Mouse (Mus musculus) retina, postnatal 7 days (tissue): ENCODE data around the gene Hdac1.
"Not testable (repeated sequence)": the region's sequence is repeated elsewhere in the genome, so short reads cannot be mapped to it uniquely, and the experiment has no call there.

Experiments used
- DNase-seq: peaks from one replicate; pipeline ENCODE4 v3.0.0-alpha.2; 2012; ENCODE audit warnings: low read depth, low spot score

Gene Hdac1

DNA sequence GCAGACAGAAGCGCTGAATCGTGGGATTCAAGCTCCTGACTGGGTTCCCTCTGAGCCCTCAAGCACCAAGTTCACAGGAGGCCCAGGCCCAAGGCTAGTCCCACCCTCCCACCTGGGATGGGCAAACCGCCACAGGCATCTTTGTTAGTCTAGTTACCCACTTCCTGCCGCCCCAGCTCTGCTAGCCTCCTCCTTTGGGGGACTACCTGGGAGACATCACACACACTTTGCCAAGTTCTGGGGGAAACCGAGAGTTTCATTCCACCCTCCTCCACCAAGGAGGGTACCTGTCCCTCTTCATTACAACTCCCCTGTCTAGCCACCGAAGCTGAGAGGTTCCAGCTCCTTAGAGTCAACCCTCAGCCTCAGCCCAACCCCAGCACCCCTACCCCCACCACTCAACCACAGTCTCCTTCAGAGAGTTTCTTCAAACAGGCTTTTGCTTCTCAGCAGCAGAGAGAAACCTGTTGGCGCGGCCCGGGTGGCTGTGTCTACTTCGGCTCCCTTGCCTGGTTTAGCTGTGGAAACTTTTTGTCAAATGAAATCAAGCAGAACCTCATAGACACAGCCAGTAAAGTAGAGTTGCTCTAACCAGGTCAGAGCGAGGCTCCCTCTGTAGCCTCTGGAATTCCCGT, 15.9 kb upstream of the Hdac1 start:
- no peak for DNase-seq

DNA sequence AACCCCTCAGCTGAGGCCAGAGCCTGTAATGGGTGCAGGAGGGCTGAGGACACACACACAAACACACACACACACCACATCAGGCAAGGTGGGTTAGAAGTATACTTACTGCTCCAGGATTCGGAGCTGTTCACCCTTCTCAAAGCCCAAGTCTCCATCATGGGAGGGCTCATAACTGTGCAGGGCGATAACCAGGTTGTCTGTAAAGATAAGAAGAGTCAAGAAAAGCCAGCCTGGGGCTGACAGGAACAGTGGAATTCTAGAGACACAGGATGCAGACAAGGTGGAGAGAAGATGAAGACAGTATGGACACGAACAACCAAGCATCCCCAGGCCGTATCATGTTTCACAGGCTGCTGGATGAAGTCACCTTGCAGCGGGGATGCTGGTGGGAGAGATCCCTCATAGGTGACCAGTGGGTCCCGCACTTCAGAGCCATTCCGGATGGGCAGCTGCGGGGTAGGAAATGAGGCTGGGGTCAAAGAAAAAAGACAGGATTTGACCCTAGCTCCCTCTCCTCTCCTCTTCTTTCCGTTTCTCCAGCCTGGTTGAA, 14.8 kb upstream of the Hdac1 start:
- no peak for DNase-seq

DNA sequence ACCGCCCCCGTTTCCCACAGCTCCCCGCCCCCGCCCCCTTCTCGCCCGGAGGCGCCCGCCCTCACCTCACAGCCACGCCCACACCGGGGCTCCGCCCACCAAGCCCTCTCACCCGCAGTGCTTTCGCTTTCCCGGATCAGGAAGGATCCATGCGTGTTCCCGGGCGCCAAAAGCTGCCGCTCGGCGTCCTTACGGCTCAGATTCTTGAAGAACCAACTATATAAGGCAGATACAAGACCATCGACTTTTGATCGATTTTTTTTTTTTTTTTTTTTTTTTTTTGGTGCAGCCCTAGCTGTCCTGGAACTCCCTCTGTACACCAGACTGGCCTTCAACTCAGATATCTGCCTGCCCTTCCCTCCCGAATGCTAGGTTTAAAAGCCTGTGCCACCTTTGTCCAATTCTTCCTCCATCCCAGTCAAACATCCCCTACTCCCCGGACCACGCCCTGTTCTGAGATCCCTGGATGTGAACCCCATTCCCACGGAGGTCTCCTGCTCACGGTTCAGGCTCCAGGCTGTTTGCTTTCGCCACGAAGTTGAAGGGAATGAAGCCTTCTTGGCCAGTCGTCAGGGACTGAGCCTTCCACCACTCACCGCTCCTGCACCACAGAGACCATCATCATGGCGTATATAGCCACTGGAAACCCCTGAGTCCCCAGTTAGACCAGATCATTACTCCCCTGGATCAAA, 14.2 kb upstream of the Hdac1 start:
- DNase-seq: peak; percentile 76

DNA sequence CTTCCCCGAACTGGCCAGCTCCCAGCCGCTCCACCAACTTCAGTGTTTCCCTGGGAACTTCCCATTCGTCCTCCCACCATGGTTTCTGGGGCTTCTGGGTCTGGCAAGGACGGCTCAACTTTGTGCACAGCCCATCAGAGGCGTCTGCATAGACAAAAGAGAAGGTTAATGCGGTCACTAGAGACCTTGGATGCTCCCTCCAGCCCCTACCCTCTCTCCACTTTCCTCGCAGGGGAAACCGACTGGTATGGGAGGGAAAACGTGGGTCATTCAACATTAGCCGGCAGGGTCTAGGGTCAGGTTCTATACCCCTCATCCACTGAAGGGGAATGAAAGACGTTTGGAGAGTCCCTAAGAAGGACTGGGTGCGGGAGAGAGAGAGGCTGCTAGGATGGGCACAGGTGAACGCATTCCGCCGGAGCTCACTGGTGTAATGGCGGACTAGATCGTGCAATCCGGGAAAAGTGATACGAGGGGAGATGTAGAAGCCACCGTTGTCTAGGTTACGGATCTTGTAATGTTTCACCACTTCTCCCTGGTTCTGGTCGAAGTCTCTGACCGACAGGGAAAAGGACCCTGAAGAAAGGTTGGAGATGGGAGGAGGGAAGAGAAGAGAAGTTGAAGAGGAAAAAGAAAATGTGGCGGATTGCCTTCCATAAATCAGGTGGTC, 13.5 kb upstream of the Hdac1 start:
- no peak for DNase-seq

DNA sequence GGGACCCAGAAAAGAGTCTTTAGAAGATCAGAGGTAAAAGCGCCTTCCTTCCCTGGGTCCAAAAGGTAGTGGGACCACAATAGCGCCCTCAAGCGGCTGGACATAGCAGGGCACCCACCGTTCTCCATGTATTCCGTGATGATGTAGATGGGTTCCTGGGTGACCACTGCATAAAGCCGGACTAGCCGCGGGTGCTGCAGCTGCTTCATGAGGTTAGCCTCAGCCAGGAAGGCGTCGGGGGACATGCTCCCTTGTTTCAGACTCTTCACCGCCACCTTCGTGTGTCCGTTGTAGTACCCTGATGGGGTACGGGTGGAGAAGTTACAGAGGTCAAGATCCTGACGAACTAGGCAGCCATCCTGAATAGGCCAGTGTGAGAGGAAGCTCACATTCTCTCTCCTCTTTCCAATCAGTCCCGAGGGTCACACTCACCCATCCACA, 12.9 kb upstream of the Hdac1 start:
- no peak for DNase-seq

DNA sequence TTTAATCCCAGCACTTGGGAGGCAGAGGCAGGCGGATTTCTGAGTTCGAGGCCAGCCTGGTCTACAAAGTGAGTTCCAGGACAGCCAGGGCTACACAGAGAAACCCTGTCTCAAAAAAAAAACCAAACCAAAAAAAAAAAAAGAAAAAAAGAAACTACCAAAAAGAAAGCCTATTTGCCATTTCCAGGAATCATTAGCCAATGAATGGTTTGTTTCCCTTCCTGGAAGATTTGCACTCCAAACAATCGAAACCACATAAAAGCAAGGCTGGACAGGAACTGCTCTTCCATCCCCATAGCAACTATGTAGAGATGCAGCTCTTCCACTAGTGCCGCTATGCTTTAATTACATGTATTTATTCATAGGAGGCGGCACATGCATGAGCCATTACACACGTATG, 12.0 kb upstream of the Hdac1 start:
- DNase-seq: not testable (repeated sequence)

DNA sequence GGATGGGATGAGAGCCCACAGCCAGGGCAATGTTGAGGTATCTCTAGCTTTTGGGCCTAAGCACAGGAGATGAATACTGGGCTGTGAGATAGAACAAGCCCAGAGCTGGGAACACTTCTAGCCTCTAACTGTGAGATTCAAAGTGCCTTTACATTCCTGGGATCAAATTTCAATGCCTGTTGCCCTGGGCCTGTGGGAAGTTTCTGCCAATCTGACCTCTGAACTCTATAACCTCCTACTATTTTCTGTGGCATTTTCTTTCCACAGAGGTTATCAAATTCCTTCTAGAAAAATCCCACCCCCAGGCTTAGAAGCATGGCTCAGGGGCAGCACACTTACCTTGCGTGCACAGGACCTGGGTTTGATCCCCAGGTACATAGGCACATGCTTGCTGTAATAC, 7.8 kb upstream of the Hdac1 start:
- DNase-seq: no peak

DNA sequence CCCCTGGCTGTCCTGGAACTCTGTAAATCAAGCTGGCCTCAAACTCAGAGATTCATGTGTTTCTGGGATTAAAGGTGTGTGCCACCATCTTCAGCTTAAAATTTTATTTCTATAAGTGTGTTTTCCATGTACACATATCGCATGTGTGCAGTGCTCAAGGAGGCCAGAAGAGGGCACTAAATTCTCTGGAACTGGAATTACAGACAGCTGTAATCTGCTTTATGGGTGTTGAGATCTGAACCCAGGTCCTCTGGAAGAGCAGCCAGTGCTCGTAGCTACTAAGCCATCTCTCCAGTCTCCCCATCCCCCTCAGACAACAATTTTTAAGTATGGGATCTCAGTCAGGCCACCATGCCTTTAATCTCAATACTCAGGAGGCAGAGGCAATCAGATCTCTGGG, 6.8 kb upstream of the Hdac1 start:
- DNase-seq: no peak

DNA sequence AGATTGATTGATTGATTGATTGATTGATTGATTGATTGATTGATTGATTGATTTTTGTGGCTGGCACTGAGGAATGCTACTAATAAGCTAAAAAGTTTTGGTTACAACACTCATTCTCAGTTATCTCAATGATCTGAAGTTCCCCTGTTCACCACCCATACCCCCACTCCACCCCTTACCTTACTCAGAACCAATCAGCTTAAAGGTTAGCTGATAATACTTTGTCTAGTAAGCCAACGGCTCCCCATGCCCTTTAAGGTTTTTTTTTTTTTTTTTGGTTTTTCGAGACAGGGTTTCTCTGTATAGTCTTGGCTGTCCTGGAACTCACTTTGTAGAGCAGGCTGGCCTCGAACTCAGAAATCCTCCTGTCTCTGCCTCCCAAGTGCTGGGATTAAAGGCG, 5.1 kb upstream of the Hdac1 start:
- DNase-seq: not testable (repeated sequence)

DNA sequence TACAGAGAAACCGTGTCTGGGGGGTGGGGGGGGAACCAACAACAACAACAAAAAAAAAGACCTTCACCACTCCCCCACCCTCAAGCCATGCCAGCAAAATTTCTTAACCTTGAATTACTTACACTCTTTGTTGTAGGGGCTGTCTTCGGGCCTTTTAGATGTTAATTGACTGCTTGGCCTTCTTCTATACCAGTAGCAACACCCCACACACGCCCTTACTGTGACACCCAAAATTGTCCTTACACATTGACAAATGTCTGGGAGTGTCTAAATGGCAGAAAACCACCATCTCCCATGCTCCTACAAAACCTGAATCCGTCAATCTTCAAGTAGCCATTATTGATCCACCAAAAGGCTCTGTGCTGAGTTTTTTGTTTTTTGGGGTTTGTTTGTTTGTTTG, 1.6 kb upstream of the Hdac1 start:
- DNase-seq: no peak

DNA sequence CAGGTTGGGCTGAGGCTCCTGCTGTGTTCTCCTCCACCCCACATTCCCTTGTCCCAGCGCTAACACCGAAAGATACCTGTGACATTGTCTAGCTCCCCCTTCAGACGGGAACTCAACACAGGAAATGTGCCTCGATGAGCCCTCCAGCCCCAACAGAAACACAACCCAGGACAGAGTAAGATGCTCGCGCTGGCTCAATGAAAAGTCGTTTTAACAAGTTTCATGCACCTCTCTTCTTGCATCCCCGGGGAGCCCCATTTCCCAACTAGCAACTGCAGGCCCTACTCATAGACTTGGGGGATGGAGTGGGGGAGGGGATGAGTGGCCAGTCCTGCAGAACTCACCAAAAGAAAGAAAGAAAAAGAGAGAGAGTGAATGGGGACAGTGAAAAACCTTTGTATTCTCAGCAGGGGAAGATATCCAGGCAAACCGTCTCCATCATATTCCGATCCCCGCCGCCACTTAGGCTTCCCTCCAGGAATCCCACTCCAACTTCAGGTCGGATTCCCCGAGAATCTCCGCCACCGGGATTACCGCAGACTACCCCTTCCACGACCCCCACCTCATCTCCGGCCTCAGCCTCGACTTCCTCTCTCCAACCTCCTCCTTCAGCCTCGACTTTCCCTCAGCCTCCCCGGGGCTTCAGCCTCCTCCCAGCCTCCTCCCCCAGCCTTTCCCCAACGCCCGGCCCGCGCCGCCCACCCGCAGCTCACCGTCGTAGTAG, 483 bp downstream of the Hdac1 start:
- DNase-seq: no peak

DNA sequence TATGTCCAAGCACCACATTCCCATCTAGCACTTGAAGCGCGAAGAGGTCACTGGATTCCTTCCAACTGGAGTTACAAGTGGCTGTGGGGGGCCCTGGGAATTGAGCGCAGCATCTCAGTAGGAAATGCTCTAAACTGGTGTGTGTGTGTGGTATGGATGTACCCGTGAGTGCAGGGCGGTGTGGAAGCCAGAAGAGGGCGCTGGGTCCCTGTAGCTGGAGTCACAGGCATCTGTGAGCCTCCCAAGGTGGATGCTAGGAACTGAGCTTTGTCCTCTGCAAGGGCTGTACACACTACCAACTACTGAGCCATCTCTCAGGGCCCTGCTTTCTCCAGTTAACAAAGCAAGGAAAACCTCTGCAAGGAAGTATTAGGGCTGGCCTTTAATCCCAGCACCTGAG, 2.5 kb downstream of the Hdac1 start:
- DNase-seq: no peak

DNA sequence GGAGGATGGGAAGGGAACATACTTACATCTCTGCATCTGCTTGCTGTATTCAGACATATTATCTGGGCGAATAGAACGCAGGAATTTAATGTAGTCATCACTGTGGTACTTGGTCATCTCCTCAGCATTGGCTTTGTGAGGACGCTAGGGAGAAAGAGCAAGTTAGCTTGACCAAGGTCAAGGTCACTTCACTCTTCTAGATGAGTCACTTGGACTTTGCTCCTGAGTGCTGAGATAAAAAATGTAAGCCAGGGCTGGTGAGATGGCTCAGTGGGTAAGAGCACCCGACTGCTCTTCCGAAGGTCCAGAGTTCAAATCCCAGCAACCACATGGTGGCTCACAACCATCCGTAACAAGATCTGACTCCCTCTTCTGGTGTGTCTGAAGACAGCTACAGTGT, 13.6 kb downstream of the Hdac1 start:
- not testable (repeated sequence) for DNase-seq

DNA sequence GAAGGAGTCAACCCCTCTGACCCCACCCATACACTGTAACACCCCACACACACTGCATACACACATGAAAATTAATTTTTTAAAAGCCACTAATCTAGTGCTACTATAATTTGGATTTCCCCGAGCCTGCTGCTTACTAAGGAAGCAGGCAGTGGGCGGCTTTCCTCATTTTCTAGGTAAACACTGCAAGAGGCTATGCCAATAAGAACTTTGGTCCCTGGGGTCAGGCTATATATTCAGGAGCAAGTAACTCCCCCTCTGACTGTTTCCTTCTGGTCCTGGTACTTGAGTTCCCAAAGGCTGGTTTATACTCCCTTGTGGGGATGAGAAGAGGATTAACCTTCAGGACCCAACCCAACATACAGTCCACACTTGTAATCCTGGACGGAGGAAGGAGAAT, 16.6 kb downstream of the Hdac1 start:
- DNase-seq: no peak

DNA sequence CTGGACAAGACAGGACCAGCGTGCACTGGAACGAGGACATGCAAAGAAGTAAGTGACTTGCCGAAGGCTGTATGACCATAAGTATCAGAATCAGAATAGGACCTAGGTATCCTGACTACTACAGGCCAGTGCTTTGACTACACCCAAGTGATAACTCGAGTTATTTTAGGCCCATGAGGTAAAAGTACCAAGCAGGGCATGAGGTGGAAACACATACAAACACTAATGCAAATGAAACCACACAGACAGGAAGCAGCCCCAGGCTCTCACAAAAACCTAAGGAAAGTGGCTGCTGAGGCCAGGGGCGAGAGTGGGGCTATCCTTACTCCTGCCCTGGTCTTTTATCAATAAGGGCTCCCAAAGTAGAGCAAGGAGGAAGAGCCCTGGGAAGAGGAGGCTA, 17.2 kb downstream of the Hdac1 start:
- no peak for DNase-seq

DNA sequence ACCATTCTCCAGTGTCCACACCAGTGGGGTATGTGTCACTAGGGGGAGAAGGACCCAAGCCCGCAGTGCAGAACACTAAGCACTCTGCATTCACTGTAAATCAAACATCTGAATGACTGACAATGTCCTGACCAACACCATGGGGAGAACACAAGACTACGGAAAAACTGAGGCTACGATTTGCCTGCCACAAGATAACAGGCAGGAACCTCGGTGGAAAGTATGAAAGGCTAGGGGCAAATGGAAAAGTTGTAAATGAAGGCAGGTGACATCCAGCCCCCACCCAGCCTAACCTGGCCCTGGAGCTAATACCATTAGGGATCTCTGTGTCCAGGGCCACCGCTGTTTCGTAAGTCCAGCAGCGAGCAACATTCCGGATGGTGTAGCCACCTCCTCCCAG, 24.0 kb downstream of the Hdac1 start:
- DNase-seq: no peak

DNA sequence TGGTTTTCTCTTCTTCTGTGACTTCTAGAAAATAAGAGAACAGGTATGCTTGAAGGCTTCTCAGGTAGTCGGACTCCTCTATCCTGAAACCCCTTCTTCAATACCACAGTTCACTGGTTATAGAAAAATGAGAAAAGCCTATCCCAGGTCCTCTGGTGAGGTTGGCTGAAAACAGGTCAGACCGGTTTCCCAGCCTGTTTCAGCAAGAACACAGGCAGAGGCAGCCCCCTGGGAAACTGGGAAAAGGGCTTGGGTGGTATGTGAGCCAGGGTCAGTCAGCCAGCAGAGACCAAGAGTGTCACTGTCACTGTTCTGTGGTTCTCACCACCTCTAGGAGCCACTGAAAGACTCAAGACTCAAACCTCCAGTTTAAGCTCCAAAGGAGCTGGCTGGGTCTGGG, 25.6 kb downstream of the Hdac1 start:
- no peak for DNase-seq

DNA sequence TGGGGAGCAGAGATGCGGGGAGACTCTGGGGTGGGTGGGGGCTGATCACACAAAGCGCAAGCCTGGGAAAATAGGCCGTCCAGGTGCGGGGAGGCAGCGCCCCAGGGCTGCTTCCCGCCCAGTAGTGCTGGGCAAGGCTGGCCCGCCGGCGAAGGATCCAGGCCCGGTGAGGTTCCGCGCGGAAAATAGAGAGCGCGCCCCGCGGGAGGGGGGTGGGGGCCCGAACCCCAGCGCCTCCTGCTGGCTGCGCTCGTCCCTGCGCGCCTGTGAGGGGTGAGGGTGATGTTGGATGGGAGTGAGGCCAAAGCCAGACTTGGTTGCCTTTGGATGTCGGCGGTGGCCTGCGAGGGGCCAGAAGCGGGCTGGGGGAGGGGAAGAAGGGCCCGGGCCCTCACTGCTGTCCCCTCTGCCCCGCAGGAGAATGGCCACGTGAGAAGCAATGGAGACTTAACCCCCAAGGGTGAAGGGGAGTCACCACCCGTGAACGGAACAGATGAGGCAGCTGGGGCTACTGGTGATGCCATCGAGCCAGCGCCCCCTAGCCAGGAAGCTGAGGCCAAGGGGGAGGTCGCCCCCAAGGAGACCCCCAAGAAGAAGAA, 28.1 kb downstream of the Hdac1 start:
- DNase-seq: peak; percentile 46

DNA sequence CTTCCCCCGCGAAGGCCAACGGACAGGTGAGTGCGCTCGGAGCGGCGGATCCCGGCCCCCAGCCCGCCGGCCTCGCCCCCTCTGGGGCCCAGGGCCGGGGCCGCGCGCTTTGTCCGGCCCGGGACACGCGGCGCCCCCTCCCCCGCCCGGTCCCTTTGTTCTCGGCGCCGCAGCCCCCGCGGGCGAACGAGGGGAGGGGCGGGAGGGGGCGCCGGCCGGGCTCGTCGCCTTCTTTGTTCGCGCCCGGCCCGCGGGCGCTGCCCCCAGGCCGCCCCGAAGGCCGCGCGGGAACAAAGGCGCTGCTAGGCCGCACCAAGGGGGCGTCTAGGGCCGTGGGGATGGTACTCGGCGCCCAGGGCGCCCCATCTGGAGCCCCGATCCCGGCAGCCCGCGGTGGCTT, 28.6 kb downstream of the Hdac1 start:
- no peak for DNase-seq

DNA sequence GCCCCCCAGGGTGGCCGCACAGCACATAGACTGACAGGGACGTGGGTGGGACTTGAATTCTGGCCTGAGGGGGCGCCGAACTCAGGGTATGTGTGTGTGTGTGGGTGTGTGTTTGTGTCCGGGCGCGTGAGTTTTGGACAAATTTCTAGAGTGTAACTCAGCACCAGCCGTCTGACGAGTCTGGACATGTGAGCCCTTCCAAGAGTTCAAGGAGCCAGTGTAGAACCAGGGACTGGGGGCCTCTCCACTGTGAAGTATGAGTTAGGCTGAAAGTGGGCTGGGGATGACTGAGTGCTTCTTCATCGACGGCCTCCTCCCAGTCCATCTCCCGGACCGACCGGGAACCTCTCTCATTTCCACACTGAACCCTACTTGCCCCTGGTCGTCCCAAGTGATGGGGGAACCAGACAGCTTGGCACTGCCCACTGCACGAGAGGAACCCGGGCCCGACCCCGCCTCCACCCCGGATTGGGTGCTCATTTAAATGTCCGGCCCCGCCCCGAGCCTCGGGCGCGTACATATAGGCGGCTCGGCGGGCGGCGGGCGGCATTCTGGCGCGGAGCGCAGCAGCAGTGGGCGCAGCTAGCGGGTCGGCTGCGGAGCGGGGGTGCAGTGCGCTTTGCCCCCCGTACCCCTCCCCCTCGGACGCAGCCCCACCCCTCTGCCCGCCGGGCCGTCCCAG, 29.3 kb downstream of the Hdac1 start, which contains the start of gene Marcksl1:
Gene Marcksl1, plus strand, starts transcription at position 496 of the 682 bp plus-strand sequence.
- DNase-seq: peak; percentile 83
